Mouse (Mus musculus): ENCODE measurements around the gene Lrrc36.

- TF ChIP-seq EP300 (IDR thresholded peaks at IDR 0.05; ENCODE audit: low read length): no peak
- no peak for TF ChIP-seq CTCF (conservative IDR thresholded peaks at IDR 0.05 in 1 of 2, IDR thresholded peaks at IDR 0.05 in 1 of 2; ENCODE audit: low read depth in 2 of 2, low read length in 2 of 2)
- no peak for TF ChIP-seq POLR2A (IDR thresholded peaks at IDR 0.05; ENCODE audit: low read depth, low read length)
- TF ChIP-seq GABPA (IDR thresholded peaks at IDR 0.05; ENCODE audit: insufficient replicate concordance, low read depth, low read length): no peak
These were observed 7.0 kb upstream of the Lrrc36 start for GRCm38 (mm10) chr8:105406416-105406815.
